Mouse (Mus musculus) heart, postnatal 25 days (tissue): Measurements from ENCODE around the gene Sigmar1. TPM values are rescaled to one million over a fixed set of nuclear protein-coding genes. Genes with fewer than 3 reads are reported as not detected.
"Not testable (repeated sequence)": the region's sequence is repeated elsewhere in the genome, so short reads cannot be mapped to it uniquely, and the experiment has no call there.

Source experiments
- DNase-seq: peaks from one replicate; pipeline ENCODE4 v3.0.0; 2022; ENCODE audit warnings: low spot score
- intact Hi-C: fragments of 180-260 bp; cut with DNase I; formaldehyde crosslinking; loops from one replicate; pipeline ENCODE4 v1.15.1; 2025
- total RNA-seq, 2 experiments: library from RNA; stranded (reverse); gene quantifications; 2 replicates each; pipeline ENCODE4 v1.2.3; 2021

Sigmar1 gene
- total RNA-seq, 2 experiments from 2014 or later, result 18.0 to 19.6 TPM

GRCm38 (mm10) chr4:41690014-41690413, 65.9 kb downstream of the Sigmar1 start:
- intact Hi-C loops, DNase-seq: not testable (repeated sequence)

GRCm38 (mm10) chr4:41688562-41688961, 67.4 kb downstream of the Sigmar1 start:
- intact Hi-C loops, DNase-seq: not testable (repeated sequence)

Other genes starting within 250 kb of the Sigmar1 start
- gene 1110017D15Rik, start 238.8 kb downstream of the Sigmar1 start, total RNA-seq, result not detected
- gene Fam219a, start 186.6 kb downstream of the Sigmar1 start, total RNA-seq, result 10 to 100 TPM; 12.5 to 14.3 TPM
- 1 to 10 TPM; 1.8 to 2.7 TPM for gene Dnaic1, start 186.4 kb downstream of the Sigmar1 start, total RNA-seq
- 1 to 10 TPM; 8.0 to 8.8 TPM for gene Enho, start 115.8 kb downstream of the Sigmar1 start, total RNA-seq
- gene Cntfr, start 59.1 kb downstream of the Sigmar1 start, total RNA-seq, result 1 to 10 TPM; 4.2 to 5.1 TPM
- gene Il11ra1, start 56.2 kb downstream of the Sigmar1 start, total RNA-seq, result 10 to 100 TPM; 74.2 to 87.4 TPM
- 10 to 100 TPM; 30.5 to 32.0 TPM for gene Rpp25l, start 42.6 kb downstream of the Sigmar1 start, total RNA-seq
- gene Dctn3, start 33.0 kb downstream of the Sigmar1 start, total RNA-seq, result 10 to 100 TPM; 74.8 to 79.9 TPM
- gene Arid3c, start 25.0 kb downstream of the Sigmar1 start, total RNA-seq, result not detected
- gene Galt, start 929 bp downstream of the Sigmar1 start, total RNA-seq, result 10 to 100 TPM; 52.1 to 52.9 TPM
- 10 to 100 TPM; 11.6 to 17.2 TPM for gene Ccl27a, start 18.1 kb upstream of the Sigmar1 start, total RNA-seq
- gene Gm21541, start 147.5 kb upstream of the Sigmar1 start, total RNA-seq, result not detected
- gene Gm20878, start 185.4 kb upstream of the Sigmar1 start, total RNA-seq, result under 1 TPM; 0.39 to 0.53 TPM
- gene Fam205a4, start 209.9 kb upstream of the Sigmar1 start, total RNA-seq, result not detected